Mouse (Mus musculus): Measurements from ENCODE around the gene Tas2r107. TPM values are rescaled to one million over a fixed set of nuclear protein-coding genes. Genes with fewer than 3 reads are reported as not detected.
"Not testable (repeated sequence)": the region's sequence is repeated elsewhere in the genome, so short reads cannot be mapped to it uniquely, and the experiment has no call there.

The Tas2r107 gene
- not detected in 2 replicates for polyA plus RNA-seq (2015; fragmentation: Nextera tagmentation; extraction: Ambion mirVana)

GRCm38 (mm10) chr6:131660049-131660448 is at the start of gene Tas2r107:
TSS of gene Tas2r107 (minus strand) at chr6:131660149.
- Histone ChIP-seq H3K4me3 (no peak within 1 kb of the TSS), H3K4me2 (no peak within 1 kb of the TSS), H3K36me3 (no peaks in the 10 kb centered on the region), H3K9ac (no peak within 1 kb of the TSS), H3K27me3 (no peaks in the 10 kb centered on the region), H3K27ac (no peak within 1 kb of the TSS), H3K4me1 (replicated peaks) (no peaks in the 10 kb centered on the region), H3K9me3 (replicated peaks) (no peaks in the 10 kb centered on the region; the same call in none of the 2 replicates)
- no peak for ATAC-seq (replicated peaks; ENCODE audit: insufficient number of reproducible peaks, insufficient read depth, low FRiP score, low read depth)

- Histone ChIP-seq H3K4me2 (no peak within 1 kb of the TSS), H3K9ac (no peak within 1 kb of the TSS), H3K27me3 (no peaks in the 10 kb centered on the region), H3K27ac (no peak within 1 kb of the TSS), H3K36me3 (no peaks in the 10 kb centered on the region), H3K4me3 (no peak within 1 kb of the TSS), H3K4me1 (replicated peaks) (no peaks in the 10 kb centered on the region), H3K9me3 (replicated peaks) (no peaks in the 10 kb centered on the region)
- ATAC-seq (replicated peaks; ENCODE audit: insufficient number of reproducible peaks, insufficient read depth, low FRiP score, low read depth): no peak
Observed at GRCm38 (mm10) chr6:131689963-131690362, 30.0 kb upstream of the Tas2r107 start, which contains the start of gene Tas2r114. TSS of gene Tas2r114 (minus strand) at chr6:131690063.

GRCm38 (mm10) chr6:131687395-131687794 is 27.4 kb upstream of the Tas2r107 start, which contains the start of gene Tas2r105:
TSS of gene Tas2r105 (minus strand) at chr6:131687495.
- Histone ChIP-seq H3K27ac (no peak within 1 kb of the TSS), H3K9ac (no peak within 1 kb of the TSS), H3K27me3 (no peaks in the 10 kb centered on the region), H3K9me3 (replicated peaks) (no peaks in the 10 kb centered on the region), H3K4me3 (no peak within 1 kb of the TSS), H3K4me1 (replicated peaks) (no peaks in the 10 kb centered on the region), H3K36me3 (no peaks in the 10 kb centered on the region), H3K4me2 (no peak within 1 kb of the TSS)
- no peak for ATAC-seq (replicated peaks; ENCODE audit: insufficient number of reproducible peaks, insufficient read depth, low FRiP score, low read depth)
- WGBS: 53% methylated on average over 1 of the region's 1 CpGs

DNA sequence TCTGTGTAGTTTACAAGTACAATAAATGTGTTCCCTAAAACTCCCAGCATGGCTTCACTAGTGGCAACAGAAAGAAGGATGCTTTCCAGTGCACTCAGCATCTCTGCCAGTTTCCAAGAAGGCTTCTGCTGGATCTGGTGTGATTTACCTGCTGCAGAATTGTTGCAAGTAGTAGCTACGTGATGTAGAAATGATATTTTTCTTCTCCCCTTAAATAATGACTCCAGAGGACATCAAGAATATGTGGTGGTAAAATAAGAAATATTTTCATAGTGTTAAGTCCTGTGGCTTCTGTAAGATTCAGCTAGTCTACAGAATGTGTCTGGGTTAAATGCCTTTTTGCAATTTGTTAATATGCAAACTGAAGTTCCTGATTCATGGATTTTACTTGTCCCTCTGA is 25.7 kb upstream of the Tas2r107 start, which contains the start of gene Tas2r104:
Gene Tas2r104, minus strand, starts transcription at position 101 of the 400 bp plus-strand sequence.
- 59% methylated on average over 1 of the region's 1 CpGs for WGBS
- H3K36me3 ChIP-seq: no peaks in the 10 kb centered on the region
- no peak for ATAC-seq (replicated peaks; ENCODE audit: insufficient number of reproducible peaks, insufficient read depth, low FRiP score, low read depth)
- no peaks in the 10 kb centered on the region for H3K27me3 ChIP-seq
- no peaks in the 10 kb centered on the region for H3K9me3 ChIP-seq (replicated peaks)
- no peak within 1 kb of the TSS for H3K9ac ChIP-seq
- no peak within 1 kb of the TSS for H3K27ac ChIP-seq
- H3K4me1 ChIP-seq (replicated peaks): no peaks in the 10 kb centered on the region
- no peak within 1 kb of the TSS for H3K4me3 ChIP-seq
- no peak within 1 kb of the TSS for H3K4me2 ChIP-seq

GRCm38 (mm10) chr6:131678786-131679185 is 18.8 kb upstream of the Tas2r107 start, which contains the start of gene Tas2r106:
TSS of gene Tas2r106 (minus strand) at chr6:131678886.
- Histone ChIP-seq H3K4me1 (replicated peaks) (no peaks in the 10 kb centered on the region), H3K4me2 (no peak within 1 kb of the TSS), H3K27ac (no peak within 1 kb of the TSS), H3K9me3 (replicated peaks) (peaks cover 5% of the 10 kb centered on the region; the same call in 1 of the 2 replicates), H3K36me3 (no peaks in the 10 kb centered on the region), H3K27me3 (no peaks in the 10 kb centered on the region), H3K9ac (no peak within 1 kb of the TSS), H3K4me3 (no peak within 1 kb of the TSS)
- WGBS: 57% methylated on average over 3 of the region's 3 CpGs
- ATAC-seq (replicated peaks; ENCODE audit: insufficient number of reproducible peaks, insufficient read depth, low FRiP score, low read depth): no peak

GRCm38 (mm10) chr6:131630812-131631211 is 29.1 kb downstream of the Tas2r107 start, which contains the start of gene Tas2r130:
TSS of gene Tas2r130 (minus strand) at chr6:131630912.
- 64% methylated on average over 3 of the region's 3 CpGs for WGBS
- Histone ChIP-seq H3K9me3 (replicated peaks) (no peaks in the 10 kb centered on the region), H3K9ac (no peak within 1 kb of the TSS), H3K4me1 (replicated peaks) (no peaks in the 10 kb centered on the region), H3K36me3 (no peaks in the 10 kb centered on the region), H3K4me3 (no peak within 1 kb of the TSS), H3K4me2 (no peak within 1 kb of the TSS), H3K27ac (no peak within 1 kb of the TSS), H3K27me3 (no peaks in the 10 kb centered on the region)
- no peak for ATAC-seq (replicated peaks; ENCODE audit: insufficient number of reproducible peaks, insufficient read depth, low FRiP score, low read depth)

- not testable (repeated sequence) for H3K27me3 ChIP-seq; H3K4me2 ChIP-seq; H3K4me3 ChIP-seq; H3K4me1 ChIP-seq (replicated peaks); H3K9ac ChIP-seq; H3K27ac ChIP-seq; H3K9me3 ChIP-seq (replicated peaks); ATAC-seq (replicated peaks; ENCODE audit: insufficient number of reproducible peaks, insufficient read depth, low FRiP score, low read depth); H3K36me3 ChIP-seq
- WGBS: 87% methylated on average over 1 of the region's 1 CpGs
Observed at GRCm38 (mm10) chr6:131609956-131610355, 50.0 kb downstream of the Tas2r107 start.

Other genes with a start within 250 kb of the Tas2r107 start
- not detected in 2 replicates for gene 5430401F13Rik, start 173.7 kb downstream of the Tas2r107 start, polyA plus RNA-seq (2015; fragmentation: Nextera tagmentation; extraction: Ambion mirVana)
- gene Gm6619, start 173.7 kb downstream of the Tas2r107 start, polyA plus RNA-seq (2015; fragmentation: Nextera tagmentation; extraction: Ambion mirVana): not detected in 2 replicates
- gene Tas2r130, start 29.2 kb downstream of the Tas2r107 start, polyA plus RNA-seq (2015; fragmentation: Nextera tagmentation; extraction: Ambion mirVana): not detected in 2 replicates
- gene Tas2r106, start 18.7 kb upstream of the Tas2r107 start, polyA plus RNA-seq (2015; fragmentation: Nextera tagmentation; extraction: Ambion mirVana): not detected in 2 replicates
- gene Tas2r104, start 25.6 kb upstream of the Tas2r107 start, polyA plus RNA-seq (2015; fragmentation: Nextera tagmentation; extraction: Ambion mirVana): not detected in 2 replicates
- gene Tas2r105, start 27.3 kb upstream of the Tas2r107 start, polyA plus RNA-seq (2015; fragmentation: Nextera tagmentation; extraction: Ambion mirVana): not detected in 2 replicates
- gene Tas2r114, start 29.9 kb upstream of the Tas2r107 start, polyA plus RNA-seq (2015; fragmentation: Nextera tagmentation; extraction: Ambion mirVana): not detected in 2 replicates

Data from heart, embryonic 15.5 days (tissue).